Mouse (Mus musculus) embryonic stem cell, embryonic (primary cell): ENCODE results near the gene Zfp747.
"Not testable (repeated sequence)": the region's sequence is repeated elsewhere in the genome, so short reads cannot be mapped to it uniquely, and the experiment has no call there.

Experiments
- CTCF ChIA-PET, 4 experiments: fragments of 300-600 bp in 2 of 4; fragments of 350-600 bp in 2 of 4; sonication (Branson Sonifier 250); formaldehyde crosslinking; loops; one replicate each; lab custom pipeline; 2022; ENCODE audit warnings: inconsistent platforms in 2 of 4; lab: Charles Lee
- POLR2A ChIA-PET, 4 experiments: fragments of 300-600 bp in 2 of 4; fragments of 350-600 bp in 2 of 4; sonication (Branson Sonifier 250); formaldehyde crosslinking; loops; one replicate each; lab custom pipeline; 2022; ENCODE audit warnings: antibody characterized with exemption in 4 of 4, inconsistent platforms in 1 of 4; lab: Charles Lee

The Zfp747 gene

GRCm38 (mm10) chr7:127388201-127388600, 12.4 kb upstream of the Zfp747 start:
- ChIA-PET POLR2A (interaction anchor here in 2 of 4 experiments (0.6 to 1.3 kb wide), 4 partner anchors 12 to 960 kb away, joined by 3 to 17 read pairs (median 4); partner anchors contain the start of gene Zfp747 (in 1 of the 2)), CTCF (interaction anchor here in 1 of 4 experiments (1.3 kb wide), 1 partner anchor 10 kb away, joined by 4 read pairs; no protein-coding TSS in a partner anchor)

GRCm38 (mm10) chr7:127386641-127387392, 11.0 kb upstream of the Zfp747 start, which contains the start of gene 9130019O22Rik:
Gene 9130019O22Rik, minus strand, starts transcription at chr7:127387166.
- CTCF ChIA-PET: interaction anchor here in 2 of 4 experiments (0.5 to 1.2 kb wide), 3 partner anchors 11 to 850 kb away, joined by 4 to 7 read pairs (median 5); partner anchors contain the start of gene Zfp747 (in 1 of the 2)
- POLR2A ChIA-PET: interaction anchor here in 3 of 4 experiments (0.9 to 1.8 kb wide), 9 partner anchors 11 to 162 kb away, joined by 3 to 27 read pairs (median 4); partner anchors contain the start of gene Zfp747 (in 2 of the 3)

- ChIA-PET CTCF (interaction anchor here in 1 of 4 experiments (0.6 kb wide), 1 partner anchor 1966 kb away, joined by 8 read pairs; no protein-coding TSS in a partner anchor), POLR2A (interaction anchor here in 2 of 4 experiments (0.6 to 1.8 kb wide), 4 partner anchors 10 to 161 kb away, joined by 3 to 10 read pairs (median 4); partner anchors contain the start of gene Zfp747 (in 1 of the 2))
These were observed 9.7 kb upstream of the Zfp747 start for GRCm38 (mm10) chr7:127385560-127385959.

GRCm38 (mm10) chr7:127378310-127378921, 2.6 kb upstream of the Zfp747 start:
- ChIA-PET POLR2A (interaction anchor here in 1 of 4 experiments (0.6 kb wide), 1 partner anchor 185 kb away, joined by 3 read pairs; no protein-coding TSS in a partner anchor), CTCF (interaction anchor here in 1 of 4 experiments (1.1 kb wide), 1 partner anchor 10 kb away, joined by 4 read pairs; no protein-coding TSS in a partner anchor)

- CTCF ChIA-PET: interaction anchor here in 2 of 4 experiments (0.7 to 1.5 kb wide), 3 partner anchors 26 to 63 kb away, joined by 3 to 4 read pairs (median 3); partner anchors contain the start of gene Zfp768 (in 1 of the 2)
- POLR2A ChIA-PET: interaction anchor here in 3 of 4 experiments (0.6 to 2.0 kb wide), 6 partner anchors 8 to 305 kb away, joined by 3 to 4 read pairs (median 3); partner anchors contain the start of gene Dctpp1 (in 1 of the 3)
These were observed 4.0 kb downstream of the Zfp747 start for GRCm38 (mm10) chr7:127371870-127372269.

- ChIA-PET POLR2A (interaction anchor here in 3 of 4 experiments (0.6 to 2.0 kb wide), 3 partner anchors 111 to 306 kb away, joined by 3 to 4 read pairs (median 3); partner anchors contain the start of gene Dctpp1 (in 1 of the 3)), CTCF (interaction anchor here in 3 of 4 experiments (0.6 to 1.5 kb wide), 3 partner anchors 26 to 62 kb away, joined by 3 to 4 read pairs (median 3); partner anchors contain the start of gene Zfp768 (in 1 of the 3))
These were observed 4.6 kb downstream of the Zfp747 start for GRCm38 (mm10) chr7:127371213-127371612.

GRCm38 (mm10) chr7:127366249-127366648, 9.6 kb downstream of the Zfp747 start:
- ChIA-PET CTCF (no interaction called here), POLR2A (interaction anchor here in 1 of 4 experiments (1.2 kb wide), 1 partner anchor 88 kb away, joined by 3 read pairs; no protein-coding TSS in a partner anchor)

GRCm38 (mm10) chr7:127364166-127364565, 11.7 kb downstream of the Zfp747 start:
- CTCF ChIA-PET: interaction anchor here in 2 of 4 experiments (0.6 to 1.3 kb wide), 5 partner anchors 41 to 311 kb away, joined by 3 to 5 read pairs (median 3); no protein-coding TSS in a partner anchor
- POLR2A ChIA-PET: interaction anchor here in 3 of 4 experiments (0.6 to 2.5 kb wide), 20 partner anchors 8 to 502 kb away, joined by 3 to 11 read pairs (median 3); partner anchors contain the start of genes E430018J23Rik (in 1 of the 3), Hirip3 (in 1 of the 3), Ino80e (in 1 of the 3) and Zfp689 (in 1 of the 3)

GRCm38 (mm10) chr7:127363475-127363921, 12.4 kb downstream of the Zfp747 start:
- POLR2A ChIA-PET: interaction anchor here in 2 of 4 experiments (0.6 to 2.5 kb wide), 12 partner anchors 9 to 311 kb away, joined by 3 to 11 read pairs (median 3); partner anchors contain the start of genes E430018J23Rik (in 1 of the 2) and Zfp768 (in 1 of the 2)
- CTCF ChIA-PET: interaction anchor here in 3 of 4 experiments (0.6 to 1.3 kb wide), 9 partner anchors 41 to 531 kb away, joined by 3 to 9 read pairs (median 3); no protein-coding TSS in a partner anchor

- POLR2A ChIA-PET: not testable (repeated sequence)
These were observed 13.4 kb downstream of the Zfp747 start for GRCm38 (mm10) chr7:127362418-127362817.

GRCm38 (mm10) chr7:127361449-127361848, 14.4 kb downstream of the Zfp747 start:
- CTCF ChIA-PET: interaction anchor here in 2 of 4 experiments (0.8 to 1.2 kb wide), 3 partner anchors 19 to 56 kb away, joined by 3 to 8 read pairs (median 3); no protein-coding TSS in a partner anchor
- POLR2A ChIA-PET: interaction anchor here in 2 of 4 experiments (0.6 to 0.7 kb wide), 3 partner anchors 25 to 350 kb away, joined by 3 to 4 read pairs (median 3); no protein-coding TSS in a partner anchor

More at GRCm38 (mm10) chr7:127362418-127362817, 13.4 kb downstream of the Zfp747 start:
- CTCF ChIA-PET: interaction anchor here in 1 of 4 experiments (0.6 to 1.2 kb wide), 3 partner anchors 20 to 579 kb away, joined by 3 read pairs; no protein-coding TSS in a partner anchor

- ChIA-PET CTCF (interaction anchor here in 2 of 4 experiments (0.6 to 0.8 kb wide), 2 partner anchors 43 to 130 kb away, joined by 3 to 7 read pairs; no protein-coding TSS in a partner anchor), POLR2A (no interaction called here)
These were observed 15.6 kb downstream of the Zfp747 start for GRCm38 (mm10) chr7:127360265-127360664.

GRCm38 (mm10) chr7:127358472-127358871, 17.4 kb downstream of the Zfp747 start:
- ChIA-PET POLR2A (no interaction called here), CTCF (no interaction called here)

- POLR2A ChIA-PET: interaction anchor here in 1 of 4 experiments (1.0 kb wide), 1 partner anchor 83 kb away, joined by 3 read pairs; no protein-coding TSS in a partner anchor
These were observed 18.0 kb downstream of the Zfp747 start for GRCm38 (mm10) chr7:127357871-127358270.

GRCm38 (mm10) chr7:127355796-127356195, 20.1 kb downstream of the Zfp747 start:
- CTCF ChIA-PET: interaction anchor here in 1 of 4 experiments (0.6 kb wide), 1 partner anchor 585 kb away, joined by 3 read pairs; no protein-coding TSS in a partner anchor
- POLR2A ChIA-PET: no interaction called here

More at GRCm38 (mm10) chr7:127357871-127358270, 18.0 kb downstream of the Zfp747 start:
- CTCF ChIA-PET: no interaction called here

GRCm38 (mm10) chr7:127351230-127352004, 24.4 kb downstream of the Zfp747 start:
- POLR2A ChIA-PET: interaction anchor here in 2 of 4 experiments (0.7 to 0.9 kb wide), 2 partner anchors 54 to 740 kb away, joined by 3 read pairs; no protein-coding TSS in a partner anchor
- CTCF ChIA-PET: interaction anchor here in 1 of 4 experiments (1.1 kb wide), 1 partner anchor 122 kb away, joined by 3 read pairs; no protein-coding TSS in a partner anchor
